Mouse (Mus musculus): Measurements from ENCODE around the gene Scg3. TPM values are rescaled to one million over a fixed set of nuclear protein-coding genes. Genes with fewer than 3 reads are reported as not detected.

The Scg3 gene
- polyA plus RNA-seq, 1 experiment from 2014 or later: 84.2 TPM

- no peak overlapping the region for H3K4me3 ChIP-seq (ENCODE audit: low read depth, low read length)
- WGBS: 90% methylated on average over 6 of the region's 6 CpGs
- H3K36me3 ChIP-seq (ENCODE audit: control insufficient read depth, insufficient read depth, low read length): no peaks in the 10 kb centered on the region
Measured at GRCm38 (mm10) chr9:75618836-75619400, 64.9 kb downstream of the Scg3 start.

GRCm38 (mm10) chr9:75616560-75616959, 67.3 kb downstream of the Scg3 start:
- no peak overlapping the region for H3K9ac ChIP-seq (ENCODE audit: low read length)
- no peak for DNase-seq (ENCODE audit: low spot score)
- WGBS: 67% methylated on average over 3 of the region's 3 CpGs

More at GRCm38 (mm10) chr9:75618836-75619400, 64.9 kb downstream of the Scg3 start:
- no peak; the same call in 1 of the 2 replicates for ATAC-seq
- H3K27me3 ChIP-seq (replicated peaks; ENCODE audit: control insufficient read depth, insufficient read depth, low read length): no peaks in the 10 kb centered on the region
- H3K9ac ChIP-seq (ENCODE audit: low read length): no peak overlapping the region
- no peak overlapping the region for H3K27ac ChIP-seq (ENCODE audit: low read depth, low read length)
- no peak for DNase-seq (ENCODE audit: low spot score)
- no peaks in the 10 kb centered on the region for H3K4me1 ChIP-seq (ENCODE audit: control insufficient read depth, insufficient read depth, low read length)
- H3K4me2 ChIP-seq (ENCODE audit: low read length): no peak overlapping the region
- no peaks in the 10 kb centered on the region for H3K9me3 ChIP-seq (replicated peaks; ENCODE audit: control insufficient read depth, low read length)

GRCm38 (mm10) chr9:75610571-75611493, 73.0 kb downstream of the Scg3 start, which contains the start of gene Tmod2:
TSS of gene Tmod2 (minus strand) at chr9:75611325.
- Histone ChIP-seq H3K4me1 (ENCODE audit: control insufficient read depth, insufficient read depth, low read length) (peaks cover 7% of the 10 kb centered on the region), H3K27ac (ENCODE audit: low read depth, low read length) (peak within 1 kb of the TSS; percentile 88), H3K36me3 (ENCODE audit: control insufficient read depth, insufficient read depth, low read length) (no peaks in the 10 kb centered on the region), H3K9me3 (replicated peaks; ENCODE audit: control insufficient read depth, low read length) (no peaks in the 10 kb centered on the region), H3K27me3 (replicated peaks; ENCODE audit: control insufficient read depth, insufficient read depth, low read length) (no peaks in the 10 kb centered on the region), H3K9ac (ENCODE audit: low read length) (peak within 1 kb of the TSS; percentile 79), H3K4me2 (ENCODE audit: low read length) (peak within 1 kb of the TSS; percentile 66), H3K4me3 (ENCODE audit: low read depth, low read length) (peak within 1 kb of the TSS; percentile 81)
- DNase-seq (ENCODE audit: low spot score) (peak; percentile 73), ATAC-seq (peak; percentile 93)
- under 1% methylated on average over 73 of the region's 74 CpGs for WGBS

More at GRCm38 (mm10) chr9:75616560-75616959, 67.3 kb downstream of the Scg3 start:
- no peak for ATAC-seq
- Histone ChIP-seq H3K36me3 (ENCODE audit: control insufficient read depth, insufficient read depth, low read length) (no peaks in the 10 kb centered on the region), H3K27me3 (replicated peaks; ENCODE audit: control insufficient read depth, insufficient read depth, low read length) (no peaks in the 10 kb centered on the region), H3K9me3 (replicated peaks; ENCODE audit: control insufficient read depth, low read length) (no peaks in the 10 kb centered on the region), H3K4me3 (ENCODE audit: low read depth, low read length) (no peak overlapping the region), H3K4me2 (ENCODE audit: low read length) (no peak overlapping the region), H3K27ac (ENCODE audit: low read depth, low read length) (no peak overlapping the region), H3K4me1 (ENCODE audit: control insufficient read depth, insufficient read depth, low read length) (no peaks in the 10 kb centered on the region)

GRCm38 (mm10) chr9:75609965-75610364, 73.9 kb downstream of the Scg3 start:
- H3K4me1 ChIP-seq (ENCODE audit: control insufficient read depth, insufficient read depth, low read length): peaks cover 7% of the 10 kb centered on the region
- no peaks in the 10 kb centered on the region for H3K27me3 ChIP-seq (replicated peaks; ENCODE audit: control insufficient read depth, insufficient read depth, low read length)
- peaks cover under 1% of the 10 kb centered on the region; the same call in 1 of the 2 replicates for H3K36me3 ChIP-seq (ENCODE audit: control insufficient read depth, insufficient read depth, low read length)
- ATAC-seq: peak; percentile 8; the same call in 1 of the 2 replicates
- H3K9ac ChIP-seq (ENCODE audit: low read length): peak overlapping the region; percentile 79
- DNase-seq (ENCODE audit: low spot score): peak; percentile 62
- 8% methylated on average over 16 of the region's 16 CpGs for WGBS
- H3K4me2 ChIP-seq (ENCODE audit: low read length): peak overlapping the region; percentile 66
- peak overlapping the region; percentile 81 for H3K4me3 ChIP-seq (ENCODE audit: low read depth, low read length)
- H3K27ac ChIP-seq (ENCODE audit: low read depth, low read length): peak overlapping the region; percentile 88
- no peaks in the 10 kb centered on the region for H3K9me3 ChIP-seq (replicated peaks; ENCODE audit: control insufficient read depth, low read length)

GRCm38 (mm10) chr9:75609505-75609904, 74.4 kb downstream of the Scg3 start:
- H3K27me3 ChIP-seq (replicated peaks; ENCODE audit: control insufficient read depth, insufficient read depth, low read length): no peaks in the 10 kb centered on the region
- peaks cover 7% of the 10 kb centered on the region for H3K4me1 ChIP-seq (ENCODE audit: control insufficient read depth, insufficient read depth, low read length)
- no peaks in the 10 kb centered on the region for H3K9me3 ChIP-seq (replicated peaks; ENCODE audit: control insufficient read depth, low read length)
- peak overlapping the region; percentile 81 for H3K4me3 ChIP-seq (ENCODE audit: low read depth, low read length)
- peak overlapping the region; percentile 88 for H3K27ac ChIP-seq (ENCODE audit: low read depth, low read length)
- peaks cover 5% of the 10 kb centered on the region; the same call in 1 of the 2 replicates for H3K36me3 ChIP-seq (ENCODE audit: control insufficient read depth, insufficient read depth, low read length)
- peak overlapping the region; percentile 79 for H3K9ac ChIP-seq (ENCODE audit: low read length)
- DNase-seq (ENCODE audit: low spot score): peak; percentile 41
- 42% methylated on average over 1 of the region's 1 CpGs for WGBS
- H3K4me2 ChIP-seq (ENCODE audit: low read length): peak overlapping the region; percentile 66
- ATAC-seq: peak; percentile 18; the same call in 1 of the 2 replicates

GRCm38 (mm10) chr9:75607496-75607895, 76.4 kb downstream of the Scg3 start:
- Histone ChIP-seq H3K4me2 (ENCODE audit: low read length) (no peak overlapping the region), H3K27me3 (replicated peaks; ENCODE audit: control insufficient read depth, insufficient read depth, low read length) (no peaks in the 10 kb centered on the region), H3K4me1 (ENCODE audit: control insufficient read depth, insufficient read depth, low read length) (peaks cover 7% of the 10 kb centered on the region), H3K36me3 (ENCODE audit: control insufficient read depth, insufficient read depth, low read length) (peaks cover 9% of the 10 kb centered on the region; the same call in 1 of the 2 replicates), H3K9ac (ENCODE audit: low read length) (no peak overlapping the region), H3K9me3 (replicated peaks; ENCODE audit: control insufficient read depth, low read length) (no peaks in the 10 kb centered on the region), H3K4me3 (ENCODE audit: low read depth, low read length) (no peak overlapping the region), H3K27ac (ENCODE audit: low read depth, low read length) (no peak overlapping the region)
- 90% methylated on average over 4 of the region's 4 CpGs for WGBS
- ATAC-seq: no peak
- DNase-seq (ENCODE audit: low spot score): no peak

DNA sequence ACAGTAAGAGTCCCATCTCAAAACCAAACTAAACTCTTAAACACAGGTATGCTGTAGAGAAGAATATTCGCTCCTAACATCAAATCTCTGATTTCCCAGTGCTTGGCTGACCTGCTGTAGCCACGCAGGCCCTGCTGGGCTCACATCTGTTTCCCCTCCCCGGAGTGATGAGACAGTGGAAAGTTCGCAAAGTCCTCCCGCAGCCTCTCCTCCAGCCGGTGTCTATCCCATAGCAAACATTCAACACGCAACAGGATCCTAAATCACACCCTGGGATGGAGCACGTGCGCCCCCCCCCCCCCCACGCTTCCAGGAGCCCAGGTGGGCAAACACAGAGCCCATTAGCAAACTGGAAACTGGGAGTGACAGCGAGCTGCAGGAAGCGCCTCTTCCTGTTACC, 82.3 kb downstream of the Scg3 start:
- DNase-seq (ENCODE audit: low spot score) (no peak), ATAC-seq (no peak)
- H3K9ac ChIP-seq (ENCODE audit: low read length): no peak overlapping the region
- H3K36me3 ChIP-seq (ENCODE audit: control insufficient read depth, insufficient read depth, low read length): peaks cover 14% of the 10 kb centered on the region; the same call in 1 of the 2 replicates
- H3K27ac ChIP-seq (ENCODE audit: low read depth, low read length): no peak overlapping the region
- WGBS: 76% methylated on average over 12 of the region's 12 CpGs
- no peak overlapping the region for H3K4me2 ChIP-seq (ENCODE audit: low read length)
- H3K4me1 ChIP-seq (ENCODE audit: control insufficient read depth, insufficient read depth, low read length): peaks cover 9% of the 10 kb centered on the region
- no peaks in the 10 kb centered on the region for H3K27me3 ChIP-seq (replicated peaks; ENCODE audit: control insufficient read depth, insufficient read depth, low read length)
- no peak overlapping the region for H3K4me3 ChIP-seq (ENCODE audit: low read depth, low read length)
- no peaks in the 10 kb centered on the region for H3K9me3 ChIP-seq (replicated peaks; ENCODE audit: control insufficient read depth, low read length)

DNA sequence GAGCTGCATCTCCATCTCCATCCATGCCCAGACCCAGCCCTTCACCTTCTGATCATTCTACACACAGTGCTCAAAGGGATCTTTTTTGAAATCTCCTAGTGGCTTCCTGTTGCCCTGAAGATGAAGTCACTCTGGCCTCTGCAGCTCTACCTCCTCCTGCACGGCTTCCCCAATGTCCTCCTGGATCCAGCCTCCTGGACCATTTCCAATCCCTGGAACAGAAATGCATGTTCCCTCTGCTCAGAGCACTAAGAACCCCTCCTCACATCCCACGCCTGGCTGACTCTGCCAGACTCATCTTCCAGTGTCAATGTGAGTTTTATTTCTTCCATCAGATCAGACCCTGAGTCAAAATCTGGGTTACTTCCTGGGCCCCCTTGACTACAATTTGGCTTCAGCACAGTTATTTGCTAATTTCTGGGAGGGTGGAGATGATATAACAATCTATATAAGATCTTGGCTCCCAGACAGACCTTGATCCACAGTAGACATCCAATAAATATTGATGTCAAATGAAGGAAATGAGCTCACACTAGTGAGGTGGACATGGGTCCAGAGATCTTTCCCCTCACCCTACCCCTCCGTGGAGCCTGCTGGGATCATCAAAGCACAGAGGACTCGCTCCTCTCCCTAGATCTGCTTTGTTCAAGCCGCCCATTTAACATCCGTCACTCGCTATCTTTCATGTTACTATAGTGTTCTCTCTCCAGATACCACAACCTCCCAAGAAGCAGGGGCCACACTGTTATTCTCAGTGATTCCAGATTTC, 83.5 kb downstream of the Scg3 start:
- H3K4me1 ChIP-seq (ENCODE audit: control insufficient read depth, insufficient read depth, low read length): peaks cover 9% of the 10 kb centered on the region
- H3K4me2 ChIP-seq (ENCODE audit: low read length): no peak overlapping the region
- H3K27me3 ChIP-seq (replicated peaks; ENCODE audit: control insufficient read depth, insufficient read depth, low read length): no peaks in the 10 kb centered on the region
- H3K4me3 ChIP-seq (ENCODE audit: low read depth, low read length): no peak overlapping the region
- no peak overlapping the region for H3K27ac ChIP-seq (ENCODE audit: low read depth, low read length)
- ATAC-seq: no peak
- peaks cover 17% of the 10 kb centered on the region; the same call in 1 of the 2 replicates for H3K36me3 ChIP-seq (ENCODE audit: control insufficient read depth, insufficient read depth, low read length)
- H3K9ac ChIP-seq (ENCODE audit: low read length): no peak overlapping the region
- WGBS: 70% methylated on average over 7 of the region's 7 CpGs
- peak; percentile 24 for DNase-seq (ENCODE audit: low spot score)
- H3K9me3 ChIP-seq (replicated peaks; ENCODE audit: control insufficient read depth, low read length): no peaks in the 10 kb centered on the region
